Mouse (Mus musculus) left cerebral cortex, adult 18-20 months (tissue): Measurements from ENCODE around the gene Tmem235. TPM values are rescaled to one million over a fixed set of nuclear protein-coding genes. Genes with fewer than 3 reads are reported as not detected.

ENCODE experiments used
- DNase-seq, 2 experiments: peaks; one replicate each; pipeline ENCODE4 v3.0.0; 2021 to 2022; ENCODE audit warnings: low spot score in 2 of 2, mixed read lengths in 1 of 2
- total RNA-seq, 2 experiments: library from RNA; stranded (reverse); gene quantifications; 2 replicates each; pipeline ENCODE4 v1.2.3; 2021

The Tmem235 gene
- total RNA-seq, 2 experiments from 2014 or later, result not detected

DNA sequence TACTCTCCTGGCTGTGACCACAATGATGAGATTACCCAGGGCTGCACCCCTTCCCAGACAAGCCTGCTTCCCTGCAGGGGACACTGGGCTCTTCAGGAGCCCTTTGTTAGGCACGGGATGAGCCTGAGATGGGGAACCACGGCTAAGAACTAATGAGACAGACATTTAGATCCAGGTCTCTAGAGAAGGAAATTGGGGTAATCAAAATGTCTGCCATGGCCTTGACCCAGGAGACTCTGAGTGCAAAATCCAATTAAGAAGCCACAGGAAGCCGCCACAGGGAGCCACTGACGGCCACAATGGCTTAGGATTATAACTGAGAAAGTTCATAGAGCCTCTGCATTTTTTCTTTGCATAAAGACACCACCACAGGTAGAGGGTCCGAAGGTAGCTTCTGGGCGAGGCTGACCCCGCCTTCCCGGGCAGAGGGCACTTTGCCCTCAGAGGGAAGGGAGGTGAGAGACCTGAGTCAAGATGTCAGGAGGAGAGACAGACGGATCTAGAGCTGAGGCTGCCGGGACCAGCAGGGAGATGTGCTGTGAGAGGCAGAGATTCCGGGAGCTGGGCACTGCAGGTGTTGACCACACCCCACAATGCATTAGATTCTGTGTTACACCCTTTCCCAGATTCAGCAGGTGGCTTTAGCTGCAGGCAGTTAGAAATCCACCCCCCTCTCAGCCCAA, 2.8 kb downstream of the Tmem235 start:
- DNase-seq, result no peak

DNA sequence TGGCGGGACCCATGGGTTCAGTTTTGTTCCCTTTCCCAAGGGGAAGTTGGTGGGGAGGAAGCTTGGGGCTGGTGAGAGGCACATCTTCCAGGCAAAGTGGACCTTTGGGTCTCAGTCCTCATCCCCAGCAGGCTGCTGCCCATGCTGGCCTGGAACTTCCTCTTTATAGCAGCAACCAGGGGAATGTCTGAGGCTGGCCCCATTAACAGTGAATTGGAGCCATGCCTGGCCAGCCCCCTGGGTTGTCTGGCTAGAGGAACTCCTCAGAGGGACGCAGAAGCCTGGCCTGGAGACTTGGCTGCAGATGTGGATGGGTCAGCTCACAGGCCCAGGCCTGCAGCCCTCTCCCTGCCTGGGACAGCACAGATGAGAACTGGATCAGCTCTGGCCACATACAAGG, 4.3 kb downstream of the Tmem235 start:
- no peak for DNase-seq

DNA sequence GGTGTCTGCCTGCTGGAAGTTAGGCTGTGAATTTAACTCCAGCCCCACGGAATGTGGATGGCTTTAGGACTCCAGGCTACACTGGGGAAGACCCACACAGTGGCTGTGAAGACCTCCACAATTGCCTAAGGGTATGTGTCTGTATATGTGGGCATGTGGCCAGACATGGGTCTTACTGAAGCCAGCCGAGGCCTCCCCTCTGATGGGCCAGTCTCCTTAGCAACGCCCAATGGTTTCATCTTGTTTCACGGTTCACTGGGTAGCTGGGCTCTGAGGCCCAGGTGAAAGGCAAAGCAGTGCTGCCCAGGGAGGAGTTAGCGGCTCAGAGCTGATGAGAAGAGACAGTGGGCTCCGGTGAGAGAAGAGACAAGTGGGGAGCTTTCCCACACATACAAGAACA, 5.4 kb downstream of the Tmem235 start:
- no peak for DNase-seq

DNA sequence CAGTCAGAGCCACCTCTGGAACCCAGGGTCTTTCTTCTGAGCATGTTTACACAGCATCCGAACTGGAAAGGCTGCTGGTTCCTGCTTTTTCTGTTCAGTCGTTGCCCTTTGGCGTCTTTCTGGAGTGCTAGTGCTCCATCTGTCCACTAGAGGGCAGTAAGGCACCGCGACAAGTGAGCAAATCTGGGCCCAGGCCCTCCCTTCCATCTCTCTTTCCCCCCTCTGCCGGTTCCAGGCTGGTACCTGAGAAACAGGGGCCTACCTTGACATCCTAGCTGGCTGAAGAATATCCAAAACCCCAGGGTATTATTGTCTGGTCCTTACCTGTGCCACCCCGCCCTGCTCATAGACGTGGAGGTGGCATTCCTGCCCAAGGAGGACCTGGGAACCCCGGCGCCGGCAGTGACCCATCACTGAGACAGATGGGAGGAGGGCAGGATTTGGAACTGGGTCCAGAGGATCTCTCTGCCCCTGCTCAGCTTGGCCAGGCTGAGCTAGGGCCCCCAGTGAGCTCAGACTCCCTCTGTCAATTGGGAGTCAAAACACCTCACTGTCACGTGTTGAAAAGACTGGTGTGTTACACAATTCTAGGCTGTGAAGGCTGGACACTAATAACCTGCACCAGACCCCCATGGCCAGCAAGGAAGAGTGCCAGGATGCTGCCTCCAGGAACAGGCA, 10.3 kb downstream of the Tmem235 start:
- peak; percentile 81 for DNase-seq

DNA sequence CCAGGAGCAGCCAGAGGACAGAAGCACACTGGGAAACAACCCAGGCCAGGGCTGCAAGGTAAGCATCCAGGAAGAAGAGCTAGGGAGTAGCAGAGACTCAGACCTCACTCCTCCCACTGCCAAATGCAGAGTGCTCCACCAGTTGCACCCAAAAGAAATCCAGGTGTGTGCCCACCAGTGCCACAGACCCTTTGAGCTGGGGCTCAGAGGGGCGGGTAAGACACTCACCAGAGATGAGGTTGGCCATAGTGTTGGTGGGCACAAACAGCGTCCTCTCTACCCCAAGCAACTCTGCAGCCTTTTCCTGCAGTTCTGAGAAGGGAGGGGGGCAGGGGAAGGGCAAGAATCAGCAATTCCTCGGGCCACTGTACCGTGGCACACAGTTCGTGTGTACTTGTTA, 10.8 kb downstream of the Tmem235 start:
- no peak for DNase-seq

DNA sequence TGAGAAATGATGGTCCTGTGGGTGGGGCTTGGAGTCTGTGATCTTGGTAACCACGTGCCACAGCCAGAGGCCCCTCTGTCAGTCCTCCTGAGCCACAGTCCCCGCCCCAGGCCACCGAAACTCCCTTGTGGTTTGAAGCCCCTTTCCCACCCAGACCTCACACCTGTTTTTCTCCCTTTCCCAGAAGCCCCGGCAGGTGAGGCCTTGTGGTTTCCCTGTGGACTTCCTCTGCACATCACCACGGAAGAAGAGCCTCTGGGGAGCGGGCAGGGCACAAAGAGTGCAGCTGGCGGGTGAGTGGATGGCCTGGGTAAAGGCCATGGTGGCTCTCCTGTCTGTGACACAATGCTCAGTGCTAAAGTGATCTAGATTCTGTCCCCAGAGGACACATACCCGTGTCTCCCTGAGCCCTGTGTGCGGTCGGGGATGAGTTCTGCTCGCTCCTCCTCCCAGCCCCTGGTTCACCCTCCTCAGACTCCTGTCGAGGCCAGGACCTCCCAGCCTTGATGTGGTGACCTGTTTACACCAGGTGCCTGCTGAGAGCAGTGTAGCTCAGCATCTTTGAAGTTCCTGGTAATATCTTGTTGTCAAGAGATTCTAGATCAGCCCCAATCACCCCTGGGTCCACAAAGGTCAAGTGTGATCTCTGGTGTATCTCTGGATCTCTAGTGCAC, 11.5 kb downstream of the Tmem235 start:
- DNase-seq, result no peak

DNA sequence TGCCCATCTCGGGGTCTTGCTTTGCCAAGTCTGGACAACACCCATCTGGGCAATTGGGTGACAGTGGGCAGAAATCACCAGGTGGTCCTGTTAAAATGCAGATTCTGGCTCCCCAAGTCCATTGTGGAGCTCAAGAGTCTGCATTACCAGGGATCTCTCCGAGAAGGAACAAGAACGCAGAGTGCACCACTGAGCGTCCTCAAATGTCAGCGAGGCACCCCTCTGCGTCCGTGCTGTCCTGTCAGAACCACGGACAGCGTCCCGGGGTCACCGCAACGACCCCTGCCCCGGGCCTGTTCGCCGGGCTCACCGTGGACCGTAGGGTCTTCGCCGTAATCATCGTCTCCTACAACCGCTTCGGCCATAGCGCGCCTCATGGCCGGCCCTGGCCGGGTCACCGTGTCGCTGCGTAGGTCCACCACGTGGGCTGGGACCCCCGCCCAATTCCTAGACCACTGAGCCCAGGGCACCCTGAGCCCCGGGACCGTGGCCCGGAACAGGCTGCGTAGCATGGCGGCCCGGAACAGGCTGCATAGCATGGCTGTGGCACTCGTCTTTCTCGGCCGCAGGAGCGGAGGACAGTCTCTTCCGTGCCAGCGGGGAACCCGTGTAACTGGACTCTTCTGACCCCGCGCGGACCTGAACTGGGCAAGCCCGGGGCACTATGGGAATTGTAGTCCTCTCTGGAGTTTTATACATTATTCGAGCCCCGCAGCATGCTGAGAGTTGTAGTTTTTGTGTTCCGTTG, 12.5 kb downstream of the Tmem235 start, which contains the start of gene Tha1:
Tha1 (minus strand) TSS at position 621 of the 748 bp plus-strand sequence.
- DNase-seq, result peak; percentile 80 to 82

DNA sequence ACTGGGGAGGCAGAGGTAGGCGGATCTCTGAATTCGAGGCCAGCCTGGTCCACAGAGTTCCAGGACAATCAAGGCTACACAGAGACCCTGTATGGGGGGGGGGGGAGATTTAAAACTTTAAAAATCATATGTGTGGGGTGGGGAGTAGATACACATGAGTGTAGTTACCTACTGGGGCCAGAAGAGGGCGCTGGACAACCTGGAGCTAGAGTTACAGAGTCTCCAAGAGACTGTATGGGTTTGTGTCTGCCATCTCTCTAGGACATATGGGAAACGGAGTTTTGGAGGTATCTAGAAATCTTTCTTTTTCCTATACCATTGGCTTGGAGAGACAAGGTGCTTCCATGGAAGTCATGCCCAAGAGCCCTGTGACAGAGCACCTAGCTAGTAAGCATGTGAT, 13.9 kb downstream of the Tmem235 start:
- DNase-seq, result no peak

DNA sequence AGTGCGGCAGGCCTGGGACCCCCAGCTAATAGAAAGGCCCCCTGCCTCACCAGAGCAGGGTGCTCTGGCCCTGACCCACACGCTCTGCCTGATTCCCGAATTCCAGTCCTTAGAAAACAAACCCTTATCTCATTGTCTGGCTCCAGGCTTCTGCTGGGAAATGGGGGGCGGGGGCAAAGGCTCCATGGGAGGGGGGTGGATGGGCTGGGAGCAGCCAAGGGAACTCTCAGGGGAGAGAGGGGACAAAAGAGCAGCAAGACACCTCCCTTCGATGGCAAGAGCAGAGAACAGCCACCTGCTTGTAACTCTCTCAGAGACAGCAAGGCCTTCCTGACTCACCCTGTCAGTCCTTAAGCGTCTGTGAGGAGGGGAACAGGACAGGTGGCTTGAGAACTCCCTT, 15.1 kb downstream of the Tmem235 start:
- no peak for DNase-seq

DNA sequence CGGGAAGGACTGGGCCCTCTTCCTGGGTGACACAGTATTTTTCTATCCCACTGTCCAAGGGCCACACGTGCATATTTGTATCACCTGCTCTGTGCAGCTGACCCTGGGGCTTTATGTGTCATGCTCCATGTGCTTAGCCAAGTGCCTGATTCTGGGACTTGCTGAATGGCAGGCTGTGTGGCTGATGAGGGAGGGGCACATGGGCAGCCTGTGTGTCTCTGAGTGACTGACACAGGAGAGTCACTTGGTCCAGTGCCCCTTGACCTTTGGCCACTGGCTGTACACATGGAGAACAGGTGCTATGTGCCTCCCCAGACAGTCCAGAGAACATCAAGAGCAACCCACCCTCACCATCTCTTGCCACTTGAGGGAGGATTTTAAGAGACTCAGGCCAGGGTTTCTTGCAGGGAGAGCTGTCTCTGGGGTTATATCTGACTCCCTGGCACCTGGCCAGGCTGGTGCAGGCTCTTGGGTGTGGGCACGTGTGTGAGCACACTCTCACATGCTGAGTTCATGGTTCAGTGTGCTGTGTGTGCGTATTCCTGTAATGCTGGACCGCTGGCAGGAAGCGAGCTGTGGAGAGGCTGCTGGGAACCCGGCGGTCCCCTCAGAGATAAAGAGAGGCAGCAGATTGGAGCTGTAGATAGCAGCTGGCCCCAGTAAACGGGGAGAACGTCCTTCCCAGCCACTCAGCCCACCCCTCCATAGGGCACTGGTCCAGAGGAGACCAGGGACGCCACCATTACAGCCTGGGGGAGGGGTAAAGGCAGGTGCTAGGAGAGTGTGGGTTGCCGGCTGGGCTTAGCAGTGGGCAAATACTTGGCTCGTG, 17.6 kb downstream of the Tmem235 start:
- DNase-seq, result peak in 1 of 2 experiments; percentile 26

DNA sequence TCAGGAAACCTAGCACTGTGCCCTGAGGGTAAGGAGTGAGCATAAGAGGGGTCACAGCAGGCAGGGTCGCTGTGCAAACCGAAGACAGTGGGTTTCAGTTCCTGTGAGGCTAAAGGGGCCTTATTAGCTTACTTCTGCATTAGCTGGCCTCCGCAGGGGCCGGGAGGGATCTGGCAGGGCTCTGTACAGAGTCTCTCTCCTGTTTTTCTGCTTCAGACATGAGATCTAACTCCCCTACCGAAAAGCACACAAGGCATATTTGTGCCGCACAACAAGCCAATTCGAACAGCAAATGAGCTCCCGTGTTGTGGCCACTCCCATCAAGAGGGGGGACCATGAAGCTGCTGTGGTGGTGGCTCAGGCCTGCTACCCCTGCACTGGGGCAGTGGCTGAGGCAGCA, 18.3 kb downstream of the Tmem235 start:
- no peak for DNase-seq

DNA sequence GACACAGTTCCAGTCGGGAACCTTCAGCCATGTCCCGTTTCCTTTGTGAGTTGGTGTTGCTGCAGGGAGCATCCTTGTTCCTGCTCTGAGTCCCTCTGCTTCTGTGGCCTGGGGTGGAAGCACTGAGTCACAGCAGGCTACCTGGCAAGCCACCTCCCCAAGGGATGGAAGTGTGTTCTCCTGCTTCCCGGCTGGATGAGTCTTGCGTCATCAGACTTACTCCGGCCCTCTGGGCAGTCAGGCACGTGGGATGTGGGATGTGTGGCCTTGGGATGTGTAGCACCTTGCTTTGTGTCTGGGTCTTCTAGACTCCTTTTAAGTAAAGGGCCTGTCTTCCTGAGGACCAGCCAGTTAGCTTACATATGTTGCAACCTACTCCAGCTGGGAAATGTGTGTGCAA, 19.1 kb downstream of the Tmem235 start:
- DNase-seq, result no peak

DNA sequence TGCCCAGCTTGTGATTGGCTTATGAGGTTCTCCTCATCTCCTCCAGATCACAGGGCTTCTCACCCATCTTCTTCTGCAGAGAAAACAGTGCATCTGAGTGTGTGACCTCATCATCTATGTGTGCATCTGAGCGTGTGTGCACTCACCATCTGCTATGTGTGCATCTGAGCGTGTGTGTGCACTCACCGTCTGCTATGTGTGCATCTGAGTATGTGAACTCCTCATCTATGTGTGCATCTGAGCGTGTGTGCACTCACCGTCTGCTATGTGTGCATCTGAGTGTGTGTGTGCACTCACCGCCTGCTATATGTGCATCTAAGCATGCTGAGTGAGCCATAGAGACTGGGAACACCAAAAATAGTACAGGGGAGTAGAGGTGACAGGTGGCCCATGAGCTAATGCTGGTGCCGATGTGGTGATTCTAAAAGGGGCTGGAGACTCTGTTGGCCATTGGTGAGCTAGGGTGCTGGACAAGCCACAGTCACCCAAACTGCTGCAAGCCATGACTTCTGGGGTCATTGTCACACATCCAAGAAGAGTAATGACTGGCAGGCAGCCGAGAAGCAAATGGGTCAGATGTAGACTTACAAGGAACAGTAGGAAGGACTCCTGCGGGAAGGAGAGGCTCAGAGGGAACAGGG, 19.9 kb downstream of the Tmem235 start:
- DNase-seq, result no peak

DNA sequence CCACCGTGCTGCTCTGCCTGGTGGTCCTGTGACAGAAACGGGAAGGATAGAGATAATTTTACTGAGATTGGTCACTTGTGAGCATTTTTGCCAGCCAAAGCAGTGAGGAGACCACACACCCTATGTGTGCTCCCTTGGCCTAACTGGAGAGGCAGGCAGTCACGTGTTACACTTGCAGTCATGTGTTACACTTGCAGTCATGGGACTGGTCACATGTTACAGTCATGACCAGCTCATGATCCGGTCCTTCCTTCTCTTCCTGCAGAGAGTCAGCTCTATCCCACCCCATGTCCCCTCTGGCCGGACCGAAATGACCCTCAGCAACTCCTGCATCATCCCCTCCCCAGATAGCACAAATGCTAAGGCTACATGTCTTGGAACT, 20.4 kb downstream of the Tmem235 start:
- DNase-seq, result no peak

DNA sequence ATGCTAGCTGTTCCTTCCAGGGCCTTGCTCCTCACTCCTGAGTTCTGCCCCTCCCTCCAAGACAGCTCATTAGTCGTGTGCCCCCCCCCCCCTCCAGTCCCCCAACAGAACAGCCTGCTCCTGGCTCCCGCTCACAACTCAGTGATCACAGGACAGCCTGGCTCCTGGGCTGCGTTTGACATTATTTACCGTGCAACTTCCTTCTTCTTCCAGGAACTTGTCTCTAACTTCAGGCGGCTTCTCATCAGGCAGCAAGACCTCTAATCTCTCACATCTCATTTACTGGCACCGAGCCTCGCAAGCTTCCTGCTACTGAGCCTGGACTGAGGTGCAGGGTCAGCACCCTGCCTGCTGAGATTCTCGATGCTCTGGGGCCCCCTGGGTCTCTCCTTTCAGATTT, 21.2 kb downstream of the Tmem235 start:
- no peak for DNase-seq

DNA sequence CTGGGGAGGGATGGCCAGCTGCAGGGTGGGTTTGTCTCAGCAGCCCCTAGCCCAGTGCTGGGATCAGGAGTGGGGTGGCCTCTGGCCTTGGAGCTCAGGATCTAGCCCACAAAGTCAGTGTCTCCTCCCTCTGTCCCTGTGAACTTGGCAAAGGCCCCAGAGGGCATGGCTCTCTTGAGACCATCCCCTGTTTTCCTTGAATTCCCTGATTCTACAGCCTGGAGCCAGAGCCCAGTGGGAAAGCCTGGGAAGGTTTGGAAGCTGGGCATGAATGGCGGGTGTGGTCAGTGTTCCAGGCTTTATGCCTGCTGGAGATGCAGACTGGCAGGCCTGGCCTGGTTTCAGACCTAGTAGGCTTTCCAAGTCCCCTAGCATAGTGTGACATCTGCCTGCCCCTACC, 21.7 kb downstream of the Tmem235 start:
- no peak for DNase-seq

DNA sequence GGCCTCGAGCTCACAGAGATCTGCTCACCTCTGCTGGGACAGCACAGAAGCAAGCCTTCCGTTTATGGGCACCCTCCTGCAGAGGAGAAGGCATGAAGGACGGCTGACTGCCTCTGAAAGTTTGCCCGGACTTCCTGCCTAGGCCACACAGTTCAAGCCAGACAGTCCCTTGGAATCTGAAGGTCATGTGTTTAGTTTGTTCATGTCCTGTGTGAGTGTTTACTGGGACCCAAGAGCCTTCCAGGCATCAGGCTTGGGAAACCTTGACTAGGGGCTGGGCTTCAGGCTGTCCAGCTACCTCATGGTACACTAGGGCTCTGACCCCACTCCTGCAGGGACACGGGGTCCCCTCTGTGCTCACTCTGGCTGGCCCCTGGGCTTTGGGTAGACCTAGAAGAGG, 25.4 kb downstream of the Tmem235 start:
- no peak for DNase-seq

DNA sequence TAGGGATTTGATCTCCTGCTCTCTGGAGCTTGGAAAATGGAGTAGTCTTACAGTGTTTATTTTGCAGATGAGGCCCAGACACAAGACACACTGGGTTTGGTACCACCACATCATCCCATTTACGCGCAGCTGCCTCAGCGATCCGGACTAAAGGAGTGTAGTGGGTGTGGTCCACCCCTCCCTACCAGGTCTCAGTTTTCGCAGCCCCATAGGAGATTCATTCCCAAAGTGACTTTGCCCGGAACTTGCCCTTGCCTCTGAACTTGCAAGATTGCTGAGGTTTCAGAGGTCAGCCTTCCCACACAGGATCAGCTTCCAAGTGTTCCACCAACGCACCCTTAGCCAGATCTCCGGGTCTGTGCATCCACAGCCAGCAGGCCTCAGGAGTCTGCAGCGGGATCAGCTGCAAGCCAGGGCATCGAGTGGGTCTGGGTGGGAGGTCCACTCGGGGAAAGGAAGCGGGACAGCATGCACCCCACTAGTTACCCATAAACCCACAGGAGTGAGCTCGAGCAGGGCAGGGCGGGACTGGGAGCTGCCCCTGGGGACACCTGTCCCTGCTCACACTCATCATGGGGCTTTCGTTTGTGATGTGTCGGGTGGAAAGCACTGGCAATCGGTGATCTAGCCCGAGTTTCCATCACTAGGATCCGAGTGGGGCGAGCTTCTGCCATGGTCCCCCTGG, 27.8 kb downstream of the Tmem235 start:
- no peak for DNase-seq
